Mouse (Mus musculus) olfactory bulb, adult 2 months (tissue): ENCODE results near the gene Dlec1.

ENCODE experiments used
- CTCF ChIP-seq: fragments of 200-500 bp; IDR thresholded peaks from 2 replicates; pipeline ENCODE4 v1.5.1; 2012; ENCODE audit warnings: low read depth, mild to moderate bottlenecking, low read length, moderate library complexity; ENCODE audit not compliant: insufficient read depth
- POLR2A ChIP-seq: fragments of 200-500 bp; IDR thresholded peaks from 2 replicates; pipeline ENCODE4 v1.6.1; 2012; ENCODE audit warnings: mild to moderate bottlenecking, low read depth, low read length, moderate library complexity; ENCODE audit not compliant: insufficient read depth

DNA sequence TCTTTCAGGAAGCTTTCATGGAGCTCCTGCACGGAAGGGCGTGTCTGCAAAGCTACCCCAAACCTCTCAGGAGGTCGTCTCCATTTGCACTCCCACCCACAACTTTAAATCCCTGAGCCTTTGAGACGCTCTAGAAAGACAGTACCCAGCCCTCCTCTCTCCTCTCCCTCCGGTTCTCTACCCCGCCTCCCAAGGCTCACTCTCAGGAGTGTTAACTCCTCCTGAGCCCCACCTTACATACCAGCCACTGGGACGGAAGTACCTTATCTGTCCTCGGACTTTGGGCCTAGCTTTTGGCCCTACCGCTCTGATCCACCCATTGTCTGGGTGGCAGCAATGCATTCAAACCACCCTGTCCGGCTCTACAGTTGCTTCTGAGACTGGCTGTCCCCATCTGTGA, 18.3 kb upstream of the Dlec1 start:
- TF ChIP-seq POLR2A = no peak
- TF ChIP-seq CTCF = no peak
